Mouse (Mus musculus) liver, embryonic 14.5 days (tissue): ENCODE results near the gene Vwa3b. TPM values are rescaled to one million over a fixed set of nuclear protein-coding genes. Genes with fewer than 3 reads are reported as not detected.

ENCODE experiments used
- ATAC-seq: fragments of 200-750 bp; cut with Nextera tagmentation; 2 replicates; pipeline ENCODE4 v1.8.0; 2017; ENCODE audit warnings: moderate number of reproducible peaks, mild to moderate bottlenecking, moderate library complexity; ENCODE audit not compliant: insufficient read depth
- DNase-seq, 3 experiments: peaks; one replicate each; pipeline ENCODE4 v3.0.0-alpha.2; 2012 to 2013; ENCODE audit warnings: low read depth in 3 of 3, low spot score in 3 of 3
- H3K27ac ChIP-seq: fragments of 300-500 bp; sonication (generic); 2 replicates; pipeline ENCODE4 v1.5.1; 2014; ENCODE audit warnings: moderate library complexity, mild to moderate bottlenecking, control low read depth, inconsistent platforms
- H3K27me3 ChIP-seq: fragments of 300-500 bp; sonication (generic); 2 replicates; pipeline ENCODE4 v1.6.1; 2014; ENCODE audit warnings: mild to moderate bottlenecking, low read length, moderate library complexity; ENCODE audit not compliant: control insufficient read depth, insufficient read depth
- H3K36me3 ChIP-seq: fragments of 300-500 bp; sonication (generic); replicated peaks from 2 replicates; pipeline ENCODE4 v1.6.1; 2014; ENCODE audit warnings: low read depth; ENCODE audit not compliant: control insufficient read depth, insufficient read depth
- H3K4me1 ChIP-seq, 2 experiments: fragments of 200-500 bp in 1 of 2; fragments of 300-500 bp in 1 of 2; sonication (generic) in 1 of 2; replicated peaks; 2 replicates each; pipeline ENCODE4 v1.6.1; 2012 to 2014; ENCODE audit warnings: antibody characterized with exemption in 1 of 2, inconsistent platforms in 1 of 2, low read length in 1 of 2; ENCODE audit not compliant: control insufficient read depth in 2 of 2, insufficient read depth in 2 of 2
- H3K4me2 ChIP-seq: fragments of 300-500 bp; sonication (generic); 2 replicates; pipeline ENCODE4 v1.6.1; 2014; ENCODE audit warnings: low read depth, mild to moderate bottlenecking, control low read depth, moderate library complexity
- H3K4me3 ChIP-seq, 2 experiments: fragments of 200-500 bp in 1 of 2; fragments of 300-500 bp in 1 of 2; sonication (generic) in 1 of 2; 2 replicates each; pipeline ENCODE4 v1.5.1; 2012 to 2014; ENCODE audit warnings: low read depth in 2 of 2, low read length in 2 of 2, mild to moderate bottlenecking in 2 of 2, control low read depth in 1 of 2, inconsistent platforms in 1 of 2, moderate library complexity in 1 of 2; ENCODE audit not compliant: insufficient read depth in 1 of 2
- H3K9ac ChIP-seq: fragments of 300-500 bp; sonication (generic); replicated peaks from 2 replicates; pipeline ENCODE4 v1.6.1; 2014; ENCODE audit warnings: mild to moderate bottlenecking, control low read depth, moderate library complexity
- H3K9me3 ChIP-seq: fragments of 300-500 bp; sonication (generic); 2 replicates; pipeline ENCODE4 v1.6.1; 2016; ENCODE audit warnings: low read length, mixed read lengths; ENCODE audit not compliant: control insufficient read depth
- CTCF ChIP-seq: IDR thresholded peaks from 2 replicates; pipeline ENCODE4 v1.5.1; 2016; ENCODE audit warnings: antibody characterized with exemption, low read depth, control low read depth
- EP300 ChIP-seq: IDR thresholded peaks from 2 replicates; pipeline ENCODE4 v1.6.1; 2016; ENCODE audit warnings: antibody characterized with exemption, low read depth
- WGBS: fragments of 180-500 bp; shearing (Covaris S2); extraction: QIAGEN DNeasy Blood & Tissue Kit; methylation state at CpG from one replicate; pipeline ENCODE4 v1.1.7; 2014; ENCODE audit not compliant: insufficient replicate concordance; 5-methylcytosine and 5-hydroxymethylcytosine counted together
- polyA plus RNA-seq, 2 experiments: library from polyadenylated mRNA; depleted of rRNA in 1 of 2; stranded (reverse) in 1 of 2; unstranded in 1 of 2; fragments of >200 nt; fragmentation: Nextera tagmentation in 1 of 2; extraction: Ambion mirVana in 1 of 2; gene quantifications; 2 replicates each; pipeline versions ENCODE4 v1.2.1 to v1.2.3; 2012 to 2014

Vwa3b gene
- polyA plus RNA-seq (2012; rRNA removed) (not detected in 2 replicates), polyA plus RNA-seq (2014; fragmentation: Nextera tagmentation; extraction: Ambion mirVana) (not detected in 2 replicates)

GRCm38 (mm10) chr1:37025962-37026686, at the start of gene Vwa3b:
Gene Vwa3b (plus strand): TSS chr1:37026596.
- Histone ChIP-seq H3K4me3 (no peak within 1 kb of the TSS), H3K9me3 (no peaks in the 10 kb centered on the region), H3K4me1 (peaks cover 0 to 4% of the 10 kb centered on the region in 2 experiments; a peak in 1 of 4 replicates), H3K36me3 (no peaks in the 10 kb centered on the region), H3K4me2 (no peak within 1 kb of the TSS), H3K27ac (no peak within 1 kb of the TSS), H3K9ac (no peak within 1 kb of the TSS), H3K27me3 (peaks cover 21% of the 10 kb centered on the region)
- WGBS, result 47% methylated on average over 5 of the region's 5 CpGs
- no peak for DNase-seq
- no peak for ATAC-seq
- no peak for TF ChIP-seq EP300
- no peak for TF ChIP-seq CTCF

GRCm38 (mm10) chr1:36976770-36977169, 49.6 kb upstream of the Vwa3b start:
- H3K9me3 ChIP-seq, result no peaks in the 10 kb centered on the region
- H3K9ac ChIP-seq, result no peak overlapping the region
- no peaks in the 10 kb centered on the region for H3K4me1 ChIP-seq
- H3K27ac ChIP-seq, result no peak overlapping the region
- DNase-seq, result no peak
- no peak for ATAC-seq
- 61% methylated on average over 4 of the region's 4 CpGs for WGBS
- H3K36me3 ChIP-seq, result no peaks in the 10 kb centered on the region
- no peak overlapping the region for H3K4me2 ChIP-seq
- H3K27me3 ChIP-seq, result no peaks in the 10 kb centered on the region
- H3K4me3 ChIP-seq, result no peak overlapping the region
- TF ChIP-seq CTCF (no peak), EP300 (no peak)

GRCm38 (mm10) chr1:36982191-36982961, 44.0 kb upstream of the Vwa3b start:
- Histone ChIP-seq H3K4me1 (no peaks in the 10 kb centered on the region), H3K4me3 (no peak overlapping the region), H3K27me3 (no peaks in the 10 kb centered on the region), H3K36me3 (no peaks in the 10 kb centered on the region), H3K9ac (no peak overlapping the region), H3K27ac (no peak overlapping the region), H3K4me2 (no peak overlapping the region), H3K9me3 (no peaks in the 10 kb centered on the region)
- 39% methylated on average over 9 of the region's 9 CpGs for WGBS
- ATAC-seq, result no peak
- TF ChIP-seq EP300 (no peak), CTCF (no peak)
- DNase-seq, result no peak

DNA sequence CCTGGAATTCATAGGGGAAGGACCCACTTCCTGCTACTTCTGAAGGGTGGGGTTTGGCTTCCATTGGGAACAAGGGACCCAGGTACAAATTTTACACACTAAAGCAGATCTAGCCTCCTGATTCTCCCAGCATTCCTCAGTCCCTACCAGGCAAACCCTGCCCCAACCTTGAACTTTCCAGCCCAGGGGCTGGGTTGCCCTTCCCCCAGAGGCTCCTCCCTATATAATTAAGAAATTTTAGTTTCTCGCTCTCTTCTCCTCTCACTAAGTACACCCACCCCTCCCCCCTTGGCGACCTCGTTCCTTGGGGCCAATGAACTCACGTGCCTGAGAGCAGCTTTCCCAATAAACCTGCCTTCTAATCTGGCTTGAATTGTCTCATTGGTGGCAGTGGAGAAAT, 42.6 kb upstream of the Vwa3b start:
- Histone ChIP-seq H3K4me2 (no peak overlapping the region), H3K4me1 (no peaks in the 10 kb centered on the region), H3K9ac (no peak overlapping the region), H3K27me3 (no peaks in the 10 kb centered on the region), H3K4me3 (no peak overlapping the region), H3K9me3 (no peaks in the 10 kb centered on the region), H3K36me3 (no peaks in the 10 kb centered on the region), H3K27ac (no peak overlapping the region)
- ATAC-seq, result no peak
- no peak for DNase-seq
- 36% methylated on average over 4 of the region's 4 CpGs for WGBS
- TF ChIP-seq EP300, result no peak

GRCm38 (mm10) chr1:36984406-36984805, 42.0 kb upstream of the Vwa3b start:
- 49% methylated on average over 6 of the region's 6 CpGs for WGBS
- ATAC-seq, result no peak

More at GRCm38 (mm10) chr1:36984406-36984805, 42.0 kb upstream of the Vwa3b start:
- Histone ChIP-seq H3K4me1 (no peaks in the 10 kb centered on the region), H3K36me3 (no peaks in the 10 kb centered on the region), H3K27me3 (no peaks in the 10 kb centered on the region), H3K4me3 (no peak overlapping the region), H3K9ac (no peak overlapping the region), H3K27ac (no peak overlapping the region), H3K4me2 (no peak overlapping the region), H3K9me3 (no peaks in the 10 kb centered on the region)
- no peak for TF ChIP-seq EP300
- TF ChIP-seq CTCF, result no peak
- DNase-seq, result no peak
